Mouse (Mus musculus): ENCODE measurements around the gene Ifi203.
"Not testable (repeated sequence)": the region's sequence is repeated elsewhere in the genome, so short reads cannot be mapped to it uniquely, and the experiment has no call there.

Ifi203 gene

GRCm38 (mm10) chr1:173941924-173942779, at the start of gene Ifi203, which contains the start of gene Mndal:
TSS of gene Ifi203 (minus strand) at chr1:173942672.
TSS of gene Mndal (minus strand) at chr1:173942491.
- DNase-seq (ENCODE audit: low read depth, low spot score): not testable (repeated sequence)

GRCm38 (mm10) chr1:173982694-173983305, 40.3 kb upstream of the Ifi203 start, which contains the start of gene Ifi202b:
TSS of gene Ifi202b (minus strand) at chr1:173982744.
- DNase-seq (ENCODE audit: low read depth, low spot score): not testable (repeated sequence)

GRCm38 (mm10) chr1:173981038-173981437, 38.6 kb upstream of the Ifi203 start:
- not testable (repeated sequence) for DNase-seq (ENCODE audit: low read depth, low spot score)

- no peak for DNase-seq (ENCODE audit: low read depth, low spot score)
Measured at GRCm38 (mm10) chr1:173977622-173978021, 35.1 kb upstream of the Ifi203 start.

- no peak for DNase-seq (ENCODE audit: low read depth, low spot score)
Measured at GRCm38 (mm10) chr1:173973111-173973510, 30.6 kb upstream of the Ifi203 start.

- not testable (repeated sequence) for DNase-seq (ENCODE audit: low read depth, low spot score)
Measured at GRCm38 (mm10) chr1:173961491-173961890, 19.0 kb upstream of the Ifi203 start.

- DNase-seq (ENCODE audit: low read depth, low spot score): not testable (repeated sequence)
Measured at GRCm38 (mm10) chr1:173959998-173960397, 17.5 kb upstream of the Ifi203 start.

GRCm38 (mm10) chr1:173955839-173956527, 13.5 kb upstream of the Ifi203 start:
- not testable (repeated sequence) for DNase-seq (ENCODE audit: low read depth, low spot score)

GRCm38 (mm10) chr1:173955071-173955796, 12.8 kb upstream of the Ifi203 start:
- DNase-seq (ENCODE audit: low read depth, low spot score): no peak

GRCm38 (mm10) chr1:173953563-173953962, 11.1 kb upstream of the Ifi203 start:
- DNase-seq (ENCODE audit: low read depth, low spot score): no peak

- DNase-seq (ENCODE audit: low read depth, low spot score): not testable (repeated sequence)
Measured at GRCm38 (mm10) chr1:173949044-173949443, 6.6 kb upstream of the Ifi203 start.

- not testable (repeated sequence) for DNase-seq (ENCODE audit: low read depth, low spot score)
Measured at GRCm38 (mm10) chr1:173942780-173943066, 251 bp upstream of the Ifi203 start.

GRCm38 (mm10) chr1:173941522-173941921, 950 bp downstream of the Ifi203 start:
- DNase-seq (ENCODE audit: low read depth, low spot score): not testable (repeated sequence)

- DNase-seq (ENCODE audit: low read depth, low spot score): not testable (repeated sequence)
Measured at GRCm38 (mm10) chr1:173919279-173919678, 23.2 kb downstream of the Ifi203 start.

GRCm38 (mm10) chr1:173914559-173914958, 27.9 kb downstream of the Ifi203 start:
- DNase-seq (ENCODE audit: low read depth, low spot score): no peak

GRCm38 (mm10) chr1:173913256-173913791, 29.1 kb downstream of the Ifi203 start:
- not testable (repeated sequence) for DNase-seq (ENCODE audit: low read depth, low spot score)

GRCm38 (mm10) chr1:173912548-173913255, 29.8 kb downstream of the Ifi203 start, which contains the start of gene Ifi211:
TSS of gene Ifi211 (minus strand) at chr1:173913046.
- DNase-seq (ENCODE audit: low read depth, low spot score): not testable (repeated sequence)

GRCm38 (mm10) chr1:173911808-173912464, 30.5 kb downstream of the Ifi203 start:
- no peak for DNase-seq (ENCODE audit: low read depth, low spot score)

- DNase-seq (ENCODE audit: low read depth, low spot score): not testable (repeated sequence)
Measured at GRCm38 (mm10) chr1:173908390-173908789, 34.1 kb downstream of the Ifi203 start.

- DNase-seq (ENCODE audit: low read depth, low spot score): not testable (repeated sequence)
Measured at GRCm38 (mm10) chr1:173905885-173906284, 36.6 kb downstream of the Ifi203 start.
